Mouse (Mus musculus) heart, postnatal 0 days (tissue): ENCODE results near the gene Zdhhc8.

Experiments
- CTCF ChIP-seq: IDR thresholded peaks from 2 replicates; pipeline ENCODE4 v1.5.1; 2016; ENCODE audit warnings: antibody characterized with exemption, control low read depth, low read depth
- EP300 ChIP-seq: IDR thresholded peaks from 2 replicates; pipeline ENCODE4 v1.6.1; 2016; ENCODE audit warnings: antibody characterized with exemption, low read depth

DNA sequence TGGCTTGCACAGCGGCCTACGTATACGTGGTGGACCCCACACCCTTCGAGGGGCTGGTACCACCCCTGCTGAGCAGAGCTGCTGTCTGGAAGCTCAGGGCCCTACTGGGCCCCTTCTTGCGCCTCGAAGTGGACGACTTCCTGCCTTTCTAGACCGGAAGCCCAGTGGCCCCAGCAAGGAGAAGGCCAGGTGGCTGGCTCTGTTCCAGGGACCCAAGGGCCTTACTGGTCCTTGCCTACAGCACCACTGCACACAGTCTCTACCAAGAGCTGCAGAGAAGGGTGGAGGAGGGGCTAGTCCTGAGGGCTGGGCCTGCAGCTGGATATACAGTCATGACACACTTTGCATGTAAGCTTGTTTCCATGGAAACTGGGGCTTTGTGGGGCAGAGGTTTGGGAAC lies 14.9 kb downstream of the Zdhhc8 start:
- no peak for TF ChIP-seq CTCF
- no peak for TF ChIP-seq EP300
